Mouse (Mus musculus) kidney, postnatal 0 days (tissue): Measurements from ENCODE around the gene Flnb. TPM values are rescaled to one million over a fixed set of nuclear protein-coding genes. Genes with fewer than 3 reads are reported as not detected.
A peak's percentile ranks its signal among the peaks of the same experiment; 100 is the strongest.

Source experiments
- ATAC-seq: fragments of 200-750 bp; cut with Nextera tagmentation; replicated peaks from 2 replicates; pipeline ENCODE4 v1.8.0; 2017; ENCODE audit warnings: low read depth, moderate number of reproducible peaks, moderate TSS enrichment, moderate library complexity; ENCODE audit not compliant: low FRiP score
- DNase-seq: peaks from one replicate; pipeline ENCODE4 v3.0.0-alpha.2; 2016; ENCODE audit warnings: low spot score
- H3K27ac ChIP-seq: fragments of 300-500 bp; sonication (generic); 2 replicates; pipeline ENCODE4 v1.5.1; 2014; ENCODE audit warnings: mild to moderate bottlenecking
- H3K27me3 ChIP-seq: fragments of 300-500 bp; sonication (generic); 2 replicates; pipeline ENCODE4 v1.6.1; 2014; ENCODE audit warnings: low read length, mixed read lengths; ENCODE audit not compliant: insufficient read depth
- H3K36me3 ChIP-seq: fragments of 300-500 bp; sonication (generic); 2 replicates; pipeline ENCODE4 v1.6.1; 2014; ENCODE audit warnings: low read length, mixed read lengths; ENCODE audit not compliant: insufficient read depth
- H3K4me1 ChIP-seq: fragments of 300-500 bp; sonication (generic); replicated peaks from 2 replicates; pipeline ENCODE4 v1.6.1; 2014; ENCODE audit warnings: antibody characterized with exemption, low read length, mixed read lengths; ENCODE audit not compliant: insufficient read depth
- H3K4me2 ChIP-seq: fragments of 300-500 bp; sonication (generic); 2 replicates; pipeline ENCODE4 v1.6.1; 2014; ENCODE audit warnings: mild to moderate bottlenecking, low read length, moderate library complexity, mixed read lengths
- H3K4me3 ChIP-seq: fragments of 300-500 bp; sonication (generic); replicated peaks from 2 replicates; pipeline ENCODE4 v1.5.1; 2014; ENCODE audit warnings: low read depth, low read length
- H3K9ac ChIP-seq: fragments of 300-500 bp; sonication (generic); 2 replicates; pipeline ENCODE4 v1.6.1; 2014; ENCODE audit warnings: low read depth, low read length
- H3K9me3 ChIP-seq: fragments of 300-500 bp; sonication (generic); replicated peaks from 2 replicates; pipeline ENCODE4 v1.6.1; 2016; ENCODE audit warnings: low read length, inconsistent platforms, mixed read lengths
- CTCF ChIP-seq: IDR thresholded peaks from 2 replicates; pipeline ENCODE4 v1.5.1; 2016; ENCODE audit warnings: antibody characterized with exemption, low read depth, mild to moderate bottlenecking, moderate library complexity
- WGBS: fragments of 180-500 bp; shearing (Covaris S2); extraction: QIAGEN DNeasy Blood & Tissue Kit; methylation state at CpG from one replicate; pipeline ENCODE4 v1.1.7; 2014; 5-methylcytosine and 5-hydroxymethylcytosine counted together
- polyA plus RNA-seq: library from polyadenylated mRNA; unstranded; fragments of >200 nt; fragmentation: Nextera tagmentation; extraction: Ambion mirVana; gene quantifications from 2 replicates; pipeline ENCODE4 v1.2.1, GENCODE M21; 2015

The Flnb gene
- polyA plus RNA-seq, 1 experiment from 2014 or later = 10.7 TPM

- Histone ChIP-seq H3K27ac (no peak overlapping the region), H3K27me3 (no peaks in the 10 kb centered on the region), H3K9ac (no peak overlapping the region), H3K4me1 (no peaks in the 10 kb centered on the region), H3K4me2 (no peak overlapping the region), H3K4me3 (no peak overlapping the region), H3K9me3 (no peaks in the 10 kb centered on the region), H3K36me3 (no peaks in the 10 kb centered on the region)
- ATAC-seq (no peak), DNase-seq (peak; percentile 46)
- TF ChIP-seq CTCF = no peak
- WGBS = 66% methylated on average over 5 of the region's 5 CpGs
Observed at GRCm38 (mm10) chr14:7991108-7991776, 173.5 kb downstream of the Flnb start.

GRCm38 (mm10) chr14:7992158-7992557, 174.4 kb downstream of the Flnb start:
- no peaks in the 10 kb centered on the region for H3K4me1 ChIP-seq

GRCm38 (mm10) chr14:7994271-7994767, 176.6 kb downstream of the Flnb start, which contains the start of gene Dnase1l3:
Dnase1l3 (minus strand) TSS chr14:7994573.
- DNase-seq = peak; percentile 58
- WGBS = 67% methylated on average over 8 of the region's 8 CpGs
- Histone ChIP-seq H3K4me1 (no peaks in the 10 kb centered on the region), H3K36me3 (no peaks in the 10 kb centered on the region), H3K9ac (no peak within 1 kb of the TSS), H3K4me2 (no peak within 1 kb of the TSS), H3K27ac (no peak within 1 kb of the TSS), H3K4me3 (no peak within 1 kb of the TSS), H3K9me3 (no peaks in the 10 kb centered on the region), H3K27me3 (no peaks in the 10 kb centered on the region)
- peak; percentile 26; the same call in 1 of the 2 replicates for ATAC-seq
- peak; percentile 74 for TF ChIP-seq CTCF

More at GRCm38 (mm10) chr14:7992158-7992557, 174.4 kb downstream of the Flnb start:
- Histone ChIP-seq H3K9me3 (no peaks in the 10 kb centered on the region), H3K36me3 (no peaks in the 10 kb centered on the region), H3K27me3 (no peaks in the 10 kb centered on the region), H3K4me3 (no peak overlapping the region), H3K9ac (no peak overlapping the region), H3K27ac (no peak overlapping the region), H3K4me2 (no peak overlapping the region)
- no peak for DNase-seq
- 39% methylated on average over 6 of the region's 6 CpGs for WGBS
- no peak for ATAC-seq
- TF ChIP-seq CTCF = no peak

GRCm38 (mm10) chr14:7997255-7997696, 179.5 kb downstream of the Flnb start:
- no peaks in the 10 kb centered on the region for H3K27me3 ChIP-seq
- WGBS = 2% methylated on average over 15 of the region's 15 CpGs
- DNase-seq (peak; percentile 89), ATAC-seq (peak; percentile 27; the same call in 1 of the 2 replicates)
- no peaks in the 10 kb centered on the region for H3K9me3 ChIP-seq
- H3K4me3 ChIP-seq = no peak overlapping the region
- H3K4me2 ChIP-seq = peak overlapping the region; percentile 48
- H3K36me3 ChIP-seq = no peaks in the 10 kb centered on the region
- peak; percentile 80 for TF ChIP-seq CTCF
- H3K27ac ChIP-seq = no peak overlapping the region
- H3K4me1 ChIP-seq = no peaks in the 10 kb centered on the region; the same call in 1 of the 2 replicates
- no peak overlapping the region for H3K9ac ChIP-seq

- Histone ChIP-seq H3K27ac (no peak overlapping the region), H3K36me3 (no peaks in the 10 kb centered on the region), H3K9me3 (no peaks in the 10 kb centered on the region), H3K9ac (no peak overlapping the region), H3K4me1 (peaks cover 6% of the 10 kb centered on the region; the same call in 1 of the 2 replicates), H3K4me2 (no peak overlapping the region), H3K27me3 (no peaks in the 10 kb centered on the region), H3K4me3 (no peak overlapping the region)
- TF ChIP-seq CTCF = no peak
- DNase-seq = no peak
- 82% methylated on average over 3 of the region's 3 CpGs for WGBS
- ATAC-seq = no peak
Observed at GRCm38 (mm10) chr14:7999030-7999429, 181.3 kb downstream of the Flnb start.

GRCm38 (mm10) chr14:7999435-7999834, 181.7 kb downstream of the Flnb start:
- Histone ChIP-seq H3K9me3 (no peaks in the 10 kb centered on the region), H3K27ac (no peak overlapping the region), H3K4me3 (no peak overlapping the region), H3K4me2 (no peak overlapping the region), H3K4me1 (peaks cover 10% of the 10 kb centered on the region; the same call in 1 of the 2 replicates), H3K9ac (no peak overlapping the region), H3K27me3 (no peaks in the 10 kb centered on the region), H3K36me3 (no peaks in the 10 kb centered on the region)
- no peak for TF ChIP-seq CTCF
- ATAC-seq (no peak), DNase-seq (no peak)
- 72% methylated on average over 5 of the region's 5 CpGs for WGBS
